Mouse (Mus musculus) neutrophil, adult 83 days (primary cell): ENCODE results near the gene Spa17. TPM values are rescaled to one million over a fixed set of nuclear protein-coding genes. Genes with fewer than 3 reads are reported as not detected.

Experiments
- total RNA-seq, 2 experiments: library from RNA; stranded (reverse); gene quantifications; one replicate each; pipeline ENCODE4 v1.2.4; 2023

Spa17 gene
- total RNA-seq, result 1 to 10 TPM in 1 of 2 experiments, not detected in 1; 1.0 TPM

GRCm38 (mm10) chr9:37613182-37613910, at the start of gene Spa17:
Gene Spa17, minus strand, starts transcription at chr9:37613722.

GRCm38 (mm10) chr9:37656931-37657481, 43.5 kb upstream of the Spa17 start, which contains the start of gene Tbrg1:
Gene Tbrg1, minus strand, starts transcription at chr9:37657312.

GRCm38 (mm10) chr9:37554838-37555748, 58.4 kb downstream of the Spa17 start, which contains the start of gene Siae:
Gene Siae, plus strand, starts transcription at chr9:37555698.

Other genes with a start within 250 kb of the Spa17 start
- gene Hepacam, start 246.4 kb downstream of the Spa17 start, total RNA-seq, result not detected
- gene Robo4, start 211.8 kb downstream of the Spa17 start, total RNA-seq, result under 1 TPM; 0.13 to 0.20 TPM
- under 1 TPM in 1 of 2 experiments, not detected in 1; 0.15 TPM for gene Robo3, start 180.5 kb downstream of the Spa17 start, total RNA-seq
- 10 to 100 TPM; 11.7 to 17.6 TPM for gene Msantd2, start 124.4 kb downstream of the Spa17 start, total RNA-seq
- gene Esam, start 85.6 kb downstream of the Spa17 start, total RNA-seq, result under 1 TPM; 0.24 to 0.42 TPM
- not detected for gene Vsig2, start 74.5 kb downstream of the Spa17 start, total RNA-seq
- 1 to 10 TPM; 1.5 TPM for gene Nrgn, start 60.8 kb downstream of the Spa17 start, total RNA-seq
- gene Siae, start 58.0 kb downstream of the Spa17 start, total RNA-seq, result 1 to 10 TPM; 6.0 to 6.1 TPM
- gene Tbrg1, start 43.6 kb upstream of the Spa17 start, total RNA-seq, result 10 to 100 TPM; 42.1 to 49.6 TPM
- gene Panx3, start 55.5 kb upstream of the Spa17 start, total RNA-seq, result not detected
- gene Olfr160, start 102.5 kb upstream of the Spa17 start, total RNA-seq, result not detected
- not detected for gene Olfr874, start 131.4 kb upstream of the Spa17 start, total RNA-seq
- not detected for gene Olfr875, start 158.1 kb upstream of the Spa17 start, total RNA-seq
- gene Olfr876, start 189.3 kb upstream of the Spa17 start, total RNA-seq, result not detected
- gene Olfr877, start 240.5 kb upstream of the Spa17 start, total RNA-seq, result not detected